Mouse (Mus musculus) stomach, embryonic 16.5 days (tissue): ENCODE results near the gene Fat3. TPM values are rescaled to one million over a fixed set of nuclear protein-coding genes. Genes with fewer than 3 reads are reported as not detected.

Experiments used
- ATAC-seq: fragments of 200-750 bp; cut with Nextera tagmentation; 2 replicates; pipeline ENCODE4 v1.8.0; 2017; ENCODE audit warnings: moderate number of reproducible peaks, moderate TSS enrichment; ENCODE audit not compliant: insufficient read depth, low FRiP score
- H3K27ac ChIP-seq: fragments of 300-500 bp; sonication (generic); 2 replicates; pipeline ENCODE4 v1.5.1; 2014; ENCODE audit warnings: low read length
- H3K27me3 ChIP-seq: fragments of 300-500 bp; sonication (generic); 2 replicates; pipeline ENCODE4 v1.6.1; 2014; ENCODE audit warnings: low read length, control low read depth, mixed read lengths; ENCODE audit not compliant: control insufficient read depth, insufficient read depth
- H3K36me3 ChIP-seq: fragments of 300-500 bp; sonication (generic); 2 replicates; pipeline ENCODE4 v1.6.1; 2014; ENCODE audit warnings: low read length; ENCODE audit not compliant: control insufficient read depth, insufficient read depth
- H3K4me1 ChIP-seq: fragments of 300-500 bp; sonication (generic); 2 replicates; pipeline ENCODE4 v1.6.1; 2014; ENCODE audit warnings: low read length, control low read depth, mixed read lengths; ENCODE audit not compliant: control insufficient read depth, insufficient read depth
- H3K4me2 ChIP-seq: fragments of 300-500 bp; sonication (generic); 2 replicates; pipeline ENCODE4 v1.6.1; 2014; ENCODE audit warnings: low read depth, low read length, mixed read lengths
- H3K4me3 ChIP-seq: fragments of 300-500 bp; sonication (generic); replicated peaks from 2 replicates; pipeline ENCODE4 v1.5.1; 2014; ENCODE audit warnings: mild to moderate bottlenecking, low read length
- H3K9ac ChIP-seq: fragments of 300-500 bp; sonication (generic); 2 replicates; pipeline ENCODE4 v1.6.1; 2014; ENCODE audit warnings: low read length
- H3K9me3 ChIP-seq: fragments of 300-500 bp; sonication (generic); replicated peaks from 2 replicates; pipeline ENCODE4 v1.6.1; 2016; ENCODE audit warnings: low read length, control low read depth; ENCODE audit not compliant: control insufficient read depth
- WGBS: fragments of 180-500 bp; shearing (Covaris S2); extraction: QIAGEN DNeasy Blood & Tissue Kit; methylation state at CpG from one replicate; pipeline ENCODE4 v1.1.7; 2014; 5-methylcytosine and 5-hydroxymethylcytosine counted together
- polyA plus RNA-seq: library from polyadenylated mRNA; unstranded; fragments of >200 nt; fragmentation: Nextera tagmentation; extraction: Ambion mirVana; gene quantifications from 2 replicates; pipeline ENCODE4 v1.2.1, GENCODE M21; 2015

Fat3 gene
- polyA plus RNA-seq, 1 experiment from 2014 or later, result 1.2 TPM

DNA sequence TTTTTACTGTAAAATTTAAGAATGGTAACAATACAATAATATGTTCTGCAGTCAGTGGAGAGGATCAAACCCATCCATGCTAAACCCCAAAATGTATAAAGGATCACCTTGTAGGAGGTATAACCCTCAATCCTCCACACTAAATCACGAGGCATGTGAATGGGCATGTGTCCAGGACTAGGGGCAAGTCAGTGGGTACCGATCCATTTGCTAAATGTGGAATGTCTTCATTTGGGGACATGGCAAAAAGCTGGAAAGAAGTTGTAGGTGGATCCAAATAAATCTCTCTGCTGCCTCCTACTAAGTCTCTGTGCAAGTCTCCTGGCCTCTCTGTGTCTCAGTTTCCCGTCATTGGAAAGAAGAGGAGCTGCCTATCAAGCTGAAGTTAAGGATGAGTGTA lies 39.6 kb downstream of the Fat3 start:
- Histone ChIP-seq H3K27ac (no peak overlapping the region), H3K4me2 (no peak overlapping the region), H3K4me3 (no peak overlapping the region), H3K27me3 (no peaks in the 10 kb centered on the region), H3K4me1 (no peaks in the 10 kb centered on the region), H3K9me3 (no peaks in the 10 kb centered on the region), H3K9ac (no peak overlapping the region), H3K36me3 (no peaks in the 10 kb centered on the region)
- ATAC-seq, result no peak
- WGBS, result 86% methylated on average over 3 of the region's 3 CpGs

DNA sequence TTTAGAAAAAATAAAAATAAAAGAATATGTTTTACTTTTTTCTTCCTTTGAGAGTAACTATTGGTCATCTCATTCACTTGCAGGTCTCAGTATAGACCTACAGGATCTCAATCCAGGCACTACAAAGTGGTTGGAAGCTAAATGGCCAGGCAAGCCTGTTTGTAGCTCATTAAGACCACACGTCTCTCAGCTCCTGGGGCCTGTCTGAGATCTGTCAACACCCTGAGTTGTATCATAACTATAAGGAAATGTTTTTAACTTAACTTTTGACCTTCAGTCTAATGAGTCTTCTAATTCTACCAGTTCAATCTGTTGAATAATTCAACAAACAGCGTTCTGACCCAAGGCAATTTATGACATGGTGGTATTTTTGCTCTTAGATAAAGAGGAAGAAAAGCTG lies 40.5 kb downstream of the Fat3 start:
- ATAC-seq, result no peak
- WGBS, result 48% methylated on average over 2 of the region's 2 CpGs

DNA sequence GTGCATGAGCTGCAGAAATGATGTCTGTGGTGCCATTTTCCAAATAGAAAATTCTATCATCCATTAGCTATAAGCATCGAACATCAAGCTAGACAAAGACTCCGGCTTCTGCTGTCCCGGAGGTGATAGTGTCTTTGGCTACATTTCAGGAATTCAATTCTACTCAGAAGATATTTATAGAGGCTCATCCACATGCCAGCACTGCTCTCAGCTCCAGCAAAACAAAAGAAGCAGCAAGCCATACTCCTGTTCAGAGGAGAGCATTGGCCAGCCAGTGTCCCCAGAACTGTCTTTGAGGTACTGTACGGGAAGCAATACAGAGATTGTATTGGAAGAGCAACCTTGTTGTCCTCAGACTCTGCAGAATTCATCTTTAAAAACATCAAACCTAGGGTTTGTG lies 59.2 kb downstream of the Fat3 start:
- no peak for ATAC-seq
- no peak overlapping the region for H3K9ac ChIP-seq
- H3K27me3 ChIP-seq, result no peaks in the 10 kb centered on the region
- WGBS, result 65% methylated on average over 4 of the region's 4 CpGs
- H3K36me3 ChIP-seq, result no peaks in the 10 kb centered on the region
- H3K27ac ChIP-seq, result no peak overlapping the region
- no peaks in the 10 kb centered on the region for H3K4me1 ChIP-seq
- H3K4me2 ChIP-seq, result no peak overlapping the region
- no peaks in the 10 kb centered on the region for H3K9me3 ChIP-seq
- no peak overlapping the region for H3K4me3 ChIP-seq

More for the DNA sequence above, 40.5 kb downstream of the Fat3 start:
- no peaks in the 10 kb centered on the region for H3K36me3 ChIP-seq
- no peak overlapping the region for H3K4me2 ChIP-seq
- H3K4me3 ChIP-seq, result no peak overlapping the region
- no peaks in the 10 kb centered on the region for H3K27me3 ChIP-seq
- H3K27ac ChIP-seq, result no peak overlapping the region
- no peaks in the 10 kb centered on the region for H3K9me3 ChIP-seq
- no peaks in the 10 kb centered on the region for H3K4me1 ChIP-seq
- no peak overlapping the region for H3K9ac ChIP-seq

DNA sequence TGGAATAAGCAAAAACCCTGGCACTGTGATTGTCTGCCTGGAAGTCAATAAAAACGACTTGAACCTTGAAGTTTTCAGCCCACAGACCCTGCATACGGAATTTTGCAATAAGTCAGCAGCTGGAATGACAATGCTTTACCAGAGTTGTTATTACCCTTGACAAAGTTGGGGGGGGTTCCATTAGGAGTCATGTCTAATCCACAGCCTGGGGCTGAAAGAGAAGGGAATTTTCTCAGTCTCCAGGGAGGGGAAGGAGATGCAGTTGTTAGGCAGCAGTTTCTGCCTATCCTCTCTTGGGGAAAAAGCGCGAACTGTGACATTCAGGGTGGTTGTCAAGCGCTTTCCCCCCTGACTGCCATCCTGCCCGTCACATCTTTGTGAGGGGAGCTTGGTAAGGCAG lies 60.4 kb downstream of the Fat3 start:
- Histone ChIP-seq H3K27ac (peak overlapping the region; percentile 52; the same call in 1 of the 2 replicates), H3K4me2 (no peak overlapping the region), H3K27me3 (no peaks in the 10 kb centered on the region), H3K4me1 (no peaks in the 10 kb centered on the region), H3K9me3 (no peaks in the 10 kb centered on the region), H3K4me3 (no peak overlapping the region), H3K36me3 (no peaks in the 10 kb centered on the region), H3K9ac (no peak overlapping the region)
- 59% methylated on average over 6 of the region's 6 CpGs for WGBS
- no peak for ATAC-seq

DNA sequence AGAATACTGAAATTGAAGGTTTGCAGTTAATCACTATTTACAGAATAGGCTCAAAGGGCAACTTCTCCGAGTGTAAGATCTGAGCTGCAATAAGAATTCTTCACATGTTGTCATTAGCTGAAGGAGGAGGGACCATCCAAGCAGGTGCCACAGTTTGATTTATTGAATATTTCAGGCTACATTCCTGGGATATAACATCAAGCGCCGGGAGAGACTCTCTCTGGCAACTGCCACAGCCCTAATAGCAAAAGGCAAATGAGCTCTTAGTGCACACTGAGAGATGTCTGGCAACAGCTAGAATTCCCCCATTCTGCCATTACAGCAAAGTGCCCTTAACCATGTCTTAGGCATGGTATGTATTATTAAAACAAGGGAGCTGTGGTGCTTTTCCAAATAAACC lies 61.1 kb downstream of the Fat3 start:
- H3K9me3 ChIP-seq, result no peaks in the 10 kb centered on the region
- no peak overlapping the region for H3K9ac ChIP-seq
- H3K4me1 ChIP-seq, result no peaks in the 10 kb centered on the region
- no peak overlapping the region for H3K4me2 ChIP-seq
- no peak overlapping the region for H3K4me3 ChIP-seq
- H3K27ac ChIP-seq, result peak overlapping the region; percentile 27; the same call in 1 of the 2 replicates
- H3K36me3 ChIP-seq, result no peaks in the 10 kb centered on the region
- 21% methylated on average over 3 of the region's 3 CpGs for WGBS
- ATAC-seq, result no peak
- H3K27me3 ChIP-seq, result no peaks in the 10 kb centered on the region

DNA sequence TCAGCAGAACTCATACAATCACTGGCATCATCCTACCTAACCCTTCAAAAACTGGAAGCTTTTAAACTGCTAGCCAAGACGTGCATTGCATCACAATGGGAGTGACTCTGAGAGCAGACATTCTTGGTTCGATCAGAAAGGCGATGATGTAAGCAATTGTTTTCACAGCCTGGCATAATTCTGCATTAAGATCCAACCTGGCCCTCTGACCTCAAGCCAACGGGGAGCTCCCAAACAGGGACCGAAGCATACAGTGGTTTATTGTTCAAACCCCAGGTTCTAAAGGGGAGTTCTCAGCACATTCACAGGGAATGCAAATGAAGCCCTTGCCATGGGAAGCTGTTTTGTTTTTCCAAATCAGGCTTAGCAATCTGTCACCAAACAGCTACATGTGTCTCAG lies 63.3 kb downstream of the Fat3 start:
- Histone ChIP-seq H3K27me3 (no peaks in the 10 kb centered on the region), H3K4me3 (no peak overlapping the region), H3K36me3 (no peaks in the 10 kb centered on the region), H3K4me1 (no peaks in the 10 kb centered on the region), H3K27ac (no peak overlapping the region), H3K4me2 (no peak overlapping the region), H3K9me3 (no peaks in the 10 kb centered on the region), H3K9ac (no peak overlapping the region)
- WGBS, result 59% methylated on average over 5 of the region's 5 CpGs
- no peak for ATAC-seq

DNA sequence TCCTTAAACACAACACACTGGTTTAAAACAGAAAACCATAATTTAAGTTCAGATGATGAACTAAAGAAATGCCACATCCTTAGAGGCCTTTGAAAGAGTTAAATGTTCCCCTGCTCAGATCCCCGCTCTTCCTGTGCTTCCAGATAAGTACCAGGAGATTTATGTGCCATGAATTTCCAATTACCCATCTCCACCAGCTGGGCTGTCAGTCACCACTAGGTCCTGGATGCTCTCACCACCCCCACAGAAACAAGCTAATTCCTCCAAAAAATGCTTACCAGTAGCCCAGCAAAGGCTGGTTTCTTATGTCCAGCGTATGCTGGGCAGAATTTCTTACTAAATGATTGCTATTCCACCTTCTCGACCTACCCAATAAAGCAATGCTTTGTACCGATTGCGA lies 72.5 kb downstream of the Fat3 start:
- Histone ChIP-seq H3K9me3 (no peaks in the 10 kb centered on the region), H3K27me3 (no peaks in the 10 kb centered on the region), H3K4me2 (no peak overlapping the region), H3K4me3 (no peak overlapping the region), H3K36me3 (no peaks in the 10 kb centered on the region), H3K27ac (no peak overlapping the region), H3K9ac (no peak overlapping the region), H3K4me1 (no peaks in the 10 kb centered on the region)
- ATAC-seq, result no peak
- 75% methylated on average over 5 of the region's 5 CpGs for WGBS

DNA sequence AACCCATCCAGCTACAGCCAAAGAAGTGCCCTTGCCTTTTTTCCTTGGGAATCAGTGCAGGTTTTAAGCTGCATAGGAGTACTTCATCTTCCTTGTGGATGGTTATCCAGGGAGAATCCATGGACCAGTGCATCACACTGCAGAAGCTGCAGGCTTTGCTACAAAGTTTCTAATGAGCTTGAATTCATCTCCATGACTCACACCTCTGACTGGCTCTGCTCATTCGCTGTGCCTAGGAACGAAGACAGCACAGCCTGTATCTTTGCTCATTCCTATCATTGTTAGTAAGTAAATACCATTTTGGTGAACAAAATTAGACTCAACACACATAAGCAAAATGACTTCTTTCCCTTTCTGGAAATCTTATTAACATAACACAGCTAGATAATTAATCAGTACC lies 78.4 kb downstream of the Fat3 start:
- Histone ChIP-seq H3K9me3 (no peaks in the 10 kb centered on the region), H3K36me3 (no peaks in the 10 kb centered on the region), H3K4me1 (no peaks in the 10 kb centered on the region), H3K9ac (no peak overlapping the region), H3K4me3 (no peak overlapping the region), H3K27ac (no peak overlapping the region), H3K4me2 (no peak overlapping the region), H3K27me3 (no peaks in the 10 kb centered on the region)
- ATAC-seq, result no peak
- WGBS, result 76% methylated on average over 2 of the region's 2 CpGs

DNA sequence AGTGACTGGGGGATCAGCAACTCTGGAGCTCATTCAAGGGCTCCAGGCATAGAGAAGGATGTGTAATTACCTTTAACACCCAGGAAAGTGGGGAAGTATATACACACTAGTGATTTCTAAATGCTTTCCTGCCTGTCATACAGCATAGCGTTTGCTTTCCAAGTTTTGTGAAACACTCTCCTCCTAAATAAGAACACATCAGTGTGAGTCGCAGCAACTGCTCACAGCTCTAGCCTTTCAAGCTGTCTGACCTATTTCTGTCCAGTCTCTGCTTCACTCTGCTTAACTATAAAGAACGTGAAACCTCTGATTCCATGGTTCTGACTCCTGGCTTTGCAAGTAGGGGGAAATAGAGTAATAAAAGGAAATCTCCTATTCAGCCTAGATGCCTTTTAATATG lies 98.3 kb downstream of the Fat3 start:
- WGBS, result 71% methylated on average over 3 of the region's 3 CpGs

More for the DNA sequence above, 98.3 kb downstream of the Fat3 start:
- H3K9me3 ChIP-seq, result no peaks in the 10 kb centered on the region
- no peak overlapping the region for H3K9ac ChIP-seq
- no peak overlapping the region for H3K4me2 ChIP-seq
- no peaks in the 10 kb centered on the region for H3K4me1 ChIP-seq
- no peak for ATAC-seq
- H3K4me3 ChIP-seq, result no peak overlapping the region
- H3K36me3 ChIP-seq, result no peaks in the 10 kb centered on the region
- no peak overlapping the region for H3K27ac ChIP-seq
- H3K27me3 ChIP-seq, result no peaks in the 10 kb centered on the region
